Mouse (Mus musculus): ENCODE data around the gene Henmt1. TPM values are rescaled to one million over a fixed set of nuclear protein-coding genes. Genes with fewer than 3 reads are reported as not detected.

The Henmt1 gene
- polyA plus RNA-seq, 1 experiment from 2014 or later = 2.3 TPM

Other genes with a start within 250 kb of the Henmt1 start
- 20.2 and 22.6 TPM in 2 replicates for gene Gpsm2, start 217.6 kb upstream of the Henmt1 start, polyA plus RNA-seq (2015; fragmentation: Nextera tagmentation; extraction: Ambion mirVana)
- not detected in 2 replicates for gene Aknad1, start 200.2 kb upstream of the Henmt1 start, polyA plus RNA-seq (2015; fragmentation: Nextera tagmentation; extraction: Ambion mirVana)
- gene Stxbp3, start 99.3 kb upstream of the Henmt1 start, polyA plus RNA-seq (2015; fragmentation: Nextera tagmentation; extraction: Ambion mirVana) = 14.5 and 15.5 TPM in 2 replicates
- 0.05 TPM in 1 of 2 replicates, not detected in the other for gene Fndc7, start 49.9 kb upstream of the Henmt1 start, polyA plus RNA-seq (2015; fragmentation: Nextera tagmentation; extraction: Ambion mirVana)
- gene Prpf38b, start 28.1 kb upstream of the Henmt1 start, polyA plus RNA-seq (2015; fragmentation: Nextera tagmentation; extraction: Ambion mirVana) = 51.8 and 54.4 TPM in 2 replicates
- gene Gm9857, start 572 bp downstream of the Henmt1 start, polyA plus RNA-seq (2015; fragmentation: Nextera tagmentation; extraction: Ambion mirVana) = 0.66 TPM in 1 of 2 replicates, not detected in the other
- gene Fam102b, start 87.7 kb downstream of the Henmt1 start, polyA plus RNA-seq (2015; fragmentation: Nextera tagmentation; extraction: Ambion mirVana) = 25.1 and 25.6 TPM in 2 replicates
- not detected in 2 replicates for gene Slc25a54, start 140.6 kb downstream of the Henmt1 start, polyA plus RNA-seq (2015; fragmentation: Nextera tagmentation; extraction: Ambion mirVana)
- gene Slc25a24, start 183.3 kb downstream of the Henmt1 start, polyA plus RNA-seq (2015; fragmentation: Nextera tagmentation; extraction: Ambion mirVana) = 5.1 and 5.4 TPM in 2 replicates

Measured in hindbrain, embryonic 15.5 days (tissue).